Mouse (Mus musculus) CD8-positive naive resting alpha-beta T cell, adult 57 days (primary cell): Measurements from ENCODE around the gene Pfkfb1. TPM values are rescaled to one million over a fixed set of nuclear protein-coding genes. Genes with fewer than 3 reads are reported as not detected.

ENCODE experiments used
- total RNA-seq: library from RNA; stranded (reverse); gene quantifications from one replicate; pipeline ENCODE4 v1.2.4, GENCODE M21; 2023

Pfkfb1 gene
- 7.7 TPM for total RNA-seq

GRCm38 (mm10) chrX:150588023-150588764 is at the start of gene Pfkfb1:
Gene Pfkfb1 (plus strand): TSS chrX:150588229.

GRCm38 (mm10) chrX:150547239-150547638 is 40.8 kb upstream of the Pfkfb1 start, which contains the start of gene Alas2:
Gene Alas2 (plus strand): TSS chrX:150547375.

GRCm38 (mm10) chrX:150589696-150590095 is 1.7 kb downstream of the Pfkfb1 start, which contains the start of gene Apex2:
Gene Apex2 (minus strand): TSS chrX:150589868.

GRCm38 (mm10) chrX:150656908-150657796 is 69.1 kb downstream of the Pfkfb1 start, which contains the start of gene Tro:
Gene Tro (minus strand): TSS chrX:150657583.

Other genes starting within 250 kb of the Pfkfb1 start
- gene Tmem29, start 129.1 kb upstream of the Pfkfb1 start, total RNA-seq, result 13.0 TPM
- gene Alas2, start 40.9 kb upstream of the Pfkfb1 start, total RNA-seq, result 36.6 TPM
- 16.7 TPM for gene Apex2, start 1.6 kb downstream of the Pfkfb1 start, total RNA-seq
- gene Tro, start 69.4 kb downstream of the Pfkfb1 start, total RNA-seq, result not detected
- gene Maged2, start 226.1 kb downstream of the Pfkfb1 start, total RNA-seq, result 1.7 TPM